Mouse (Mus musculus) liver, embryonic 16.5 days (tissue): ENCODE data around the gene Vsig10l. TPM values are rescaled to one million over a fixed set of nuclear protein-coding genes. Genes with fewer than 3 reads are reported as not detected.
A peak's percentile ranks its signal among the peaks of the same experiment; 100 is the strongest.

ENCODE experiments used
- microRNA-seq: library from miRNA; unstranded; fragments of <30 nt; microRNA quantifications from one replicate; pipeline ENCODE4, GENCODE M21; 2016
- polyA plus RNA-seq: library from polyadenylated mRNA; unstranded; fragments of >200 nt; fragmentation: Nextera tagmentation; extraction: Ambion mirVana; gene quantifications from 2 replicates; pipeline ENCODE4 v1.2.1, GENCODE M21; 2015

Vsig10l gene
- polyA plus RNA-seq, 1 experiment from 2014 or later: 1.3 TPM

Small RNA genes within 50 kb of the gene (microRNA-seq; reads per million reads assigned to microRNA genes)
- 3.7 reads per million, percentile 12 among the genes with 10 or more reads in this experiment for gene Mir7051

Other genes with a start within 250 kb of the Vsig10l start
- gene Zfp715, start 149.9 kb upstream of the Vsig10l start, polyA plus RNA-seq: 4.5 and 4.9 TPM in 2 replicates
- 1.8 and 1.9 TPM in 2 replicates for gene Siglecf, start 111.8 kb upstream of the Vsig10l start, polyA plus RNA-seq
- 1.3 and 1.4 TPM in 2 replicates for gene Siglecg, start 54.9 kb upstream of the Vsig10l start, polyA plus RNA-seq
- not detected in 2 replicates for gene Lim2, start 35.5 kb upstream of the Vsig10l start, polyA plus RNA-seq
- 16.3 and 17.8 TPM in 2 replicates for gene Nkg7, start 26.1 kb upstream of the Vsig10l start, polyA plus RNA-seq
- gene Cldnd2, start 22.4 kb upstream of the Vsig10l start, polyA plus RNA-seq: not detected in 2 replicates
- 314 and 319 TPM in 2 replicates for gene Etfb, start 19.1 kb upstream of the Vsig10l start, polyA plus RNA-seq
- 0.17 and 0.22 TPM in 2 replicates for gene Gm45233, start 19.0 kb upstream of the Vsig10l start, polyA plus RNA-seq
- not detected in 2 replicates for gene Iglon5, start 26.9 kb downstream of the Vsig10l start, polyA plus RNA-seq
- not detected in 2 replicates for gene 4931406B18Rik, start 42.8 kb downstream of the Vsig10l start, polyA plus RNA-seq
- 3.8 and 4.6 TPM in 2 replicates for gene Cd33, start 81.3 kb downstream of the Vsig10l start, polyA plus RNA-seq
- 0.19 and 0.29 TPM in 2 replicates for gene Zfp658, start 99.1 kb downstream of the Vsig10l start, polyA plus RNA-seq
- 1.8 and 2.2 TPM in 2 replicates for gene Zfp719, start 116.5 kb downstream of the Vsig10l start, polyA plus RNA-seq
- not detected in 2 replicates for gene Zfp819, start 144.0 kb downstream of the Vsig10l start, polyA plus RNA-seq
- 0.15 TPM in 1 of 2 replicates, not detected in the other for gene Ceacam18, start 171.6 kb downstream of the Vsig10l start, polyA plus RNA-seq
- 4.0 and 5.0 TPM in 2 replicates for gene Siglece, start 197.0 kb downstream of the Vsig10l start, polyA plus RNA-seq
- 3.7 and 3.8 TPM in 2 replicates for gene Ctu1, start 208.9 kb downstream of the Vsig10l start, polyA plus RNA-seq
- not detected in 2 replicates for gene Klk14, start 227.3 kb downstream of the Vsig10l start, polyA plus RNA-seq
- not detected in 2 replicates for gene Klk13, start 249.4 kb downstream of the Vsig10l start, polyA plus RNA-seq